Mouse (Mus musculus): ENCODE data around the gene 9230112D13Rik. TPM values are rescaled to one million over a fixed set of nuclear protein-coding genes. Genes with fewer than 3 reads are reported as not detected.

9230112D13Rik gene
- polyA plus RNA-seq, 1 experiment from 2014 or later: not detected

GRCm38 (mm10) chr14:34565711-34566110 is 43.1 kb upstream of the 9230112D13Rik start:
- no peak overlapping the region for H3K4me2 ChIP-seq (ENCODE audit: low read depth, severe bottlenecking)
- no peak overlapping the region for H3K4me3 ChIP-seq (ENCODE audit: low read depth, low read length)
- 70% methylated on average over 17 of the region's 17 CpGs for WGBS
- H3K27me3 ChIP-seq (ENCODE audit: control insufficient read depth, insufficient read depth, low read length): no peaks in the 10 kb centered on the region
- DNase-seq (ENCODE audit: low spot score) (no peak), ATAC-seq (ENCODE audit: insufficient number of reproducible peaks, low FRiP score, low TSS enrichment, low read depth) (no peak)
- H3K27ac ChIP-seq (replicated peaks; ENCODE audit: low read depth, low read length): no peak overlapping the region
- no peak overlapping the region for H3K9ac ChIP-seq (ENCODE audit: low read length)
- H3K36me3 ChIP-seq (ENCODE audit: control insufficient read depth, insufficient read depth, low read length): no peaks in the 10 kb centered on the region
- H3K9me3 ChIP-seq (ENCODE audit: control insufficient read depth, low read length): no peaks in the 10 kb centered on the region
- H3K4me1 ChIP-seq (ENCODE audit: control insufficient read depth, insufficient read depth, low read length): peaks cover 16% of the 10 kb centered on the region

GRCm38 (mm10) chr14:34564646-34565045 is 42.0 kb upstream of the 9230112D13Rik start:
- Histone ChIP-seq H3K4me2 (ENCODE audit: low read depth, severe bottlenecking) (no peak overlapping the region), H3K9me3 (ENCODE audit: control insufficient read depth, low read length) (no peaks in the 10 kb centered on the region), H3K27ac (replicated peaks; ENCODE audit: low read depth, low read length) (no peak overlapping the region), H3K4me3 (ENCODE audit: low read depth, low read length) (no peak overlapping the region), H3K36me3 (ENCODE audit: control insufficient read depth, insufficient read depth, low read length) (no peaks in the 10 kb centered on the region), H3K27me3 (ENCODE audit: control insufficient read depth, insufficient read depth, low read length) (no peaks in the 10 kb centered on the region), H3K9ac (ENCODE audit: low read length) (no peak overlapping the region), H3K4me1 (ENCODE audit: control insufficient read depth, insufficient read depth, low read length) (peaks cover 16% of the 10 kb centered on the region)
- 78% methylated on average over 5 of the region's 5 CpGs for WGBS
- DNase-seq (ENCODE audit: low spot score): no peak
- ATAC-seq (ENCODE audit: insufficient number of reproducible peaks, low FRiP score, low TSS enrichment, low read depth): no peak

GRCm38 (mm10) chr14:34562393-34562792 is 39.8 kb upstream of the 9230112D13Rik start:
- DNase-seq (ENCODE audit: low spot score) (peak; percentile 43), ATAC-seq (ENCODE audit: insufficient number of reproducible peaks, low FRiP score, low TSS enrichment, low read depth) (peak; percentile 41)
- Histone ChIP-seq H3K27me3 (ENCODE audit: control insufficient read depth, insufficient read depth, low read length) (no peaks in the 10 kb centered on the region), H3K4me1 (ENCODE audit: control insufficient read depth, insufficient read depth, low read length) (peaks cover 4% of the 10 kb centered on the region; the same call in 1 of the 2 replicates), H3K4me3 (ENCODE audit: low read depth, low read length) (no peak overlapping the region), H3K4me2 (ENCODE audit: low read depth, severe bottlenecking) (no peak overlapping the region), H3K9me3 (ENCODE audit: control insufficient read depth, low read length) (no peaks in the 10 kb centered on the region), H3K36me3 (ENCODE audit: control insufficient read depth, insufficient read depth, low read length) (no peaks in the 10 kb centered on the region), H3K9ac (ENCODE audit: low read length) (0 out of 2 replicates have a peak overlapping the region, but pooled peaks have one; percentile 30), H3K27ac (replicated peaks; ENCODE audit: low read depth, low read length) (peak overlapping the region; percentile 47)
- 9% methylated on average over 2 of the region's 2 CpGs for WGBS

- H3K4me3 ChIP-seq (ENCODE audit: low read depth, low read length): no peak overlapping the region
- ATAC-seq (ENCODE audit: insufficient number of reproducible peaks, low FRiP score, low TSS enrichment, low read depth) (no peak), DNase-seq (ENCODE audit: low spot score) (no peak)
- H3K27ac ChIP-seq (replicated peaks; ENCODE audit: low read depth, low read length): peak overlapping the region; percentile 47
- H3K36me3 ChIP-seq (ENCODE audit: control insufficient read depth, insufficient read depth, low read length): no peaks in the 10 kb centered on the region
- H3K4me1 ChIP-seq (ENCODE audit: control insufficient read depth, insufficient read depth, low read length): peaks cover 4% of the 10 kb centered on the region; the same call in 1 of the 2 replicates
- no peak overlapping the region for H3K4me2 ChIP-seq (ENCODE audit: low read depth, severe bottlenecking)
- 89% methylated on average over 8 of the region's 8 CpGs for WGBS
- no peak overlapping the region for H3K9ac ChIP-seq (ENCODE audit: low read length)
- no peaks in the 10 kb centered on the region for H3K9me3 ChIP-seq (ENCODE audit: control insufficient read depth, low read length)
- no peaks in the 10 kb centered on the region for H3K27me3 ChIP-seq (ENCODE audit: control insufficient read depth, insufficient read depth, low read length)
These were observed 39.0 kb upstream of the 9230112D13Rik start for GRCm38 (mm10) chr14:34561647-34562046.

GRCm38 (mm10) chr14:34558947-34559346 is 36.3 kb upstream of the 9230112D13Rik start:
- Histone ChIP-seq H3K9ac (ENCODE audit: low read length) (no peak overlapping the region), H3K36me3 (ENCODE audit: control insufficient read depth, insufficient read depth, low read length) (no peaks in the 10 kb centered on the region), H3K27ac (replicated peaks; ENCODE audit: low read depth, low read length) (no peak overlapping the region), H3K27me3 (ENCODE audit: control insufficient read depth, insufficient read depth, low read length) (no peaks in the 10 kb centered on the region), H3K4me2 (ENCODE audit: low read depth, severe bottlenecking) (no peak overlapping the region), H3K9me3 (ENCODE audit: control insufficient read depth, low read length) (no peaks in the 10 kb centered on the region), H3K4me1 (ENCODE audit: control insufficient read depth, insufficient read depth, low read length) (peaks cover 4% of the 10 kb centered on the region; the same call in 1 of the 2 replicates), H3K4me3 (ENCODE audit: low read depth, low read length) (no peak overlapping the region)
- WGBS: 55% methylated on average over 9 of the region's 9 CpGs
- peak; percentile 40 for DNase-seq (ENCODE audit: low spot score)
- ATAC-seq (ENCODE audit: insufficient number of reproducible peaks, low FRiP score, low TSS enrichment, low read depth): 0 out of 2 replicates have a peak, but pooled peaks have one; percentile 21

GRCm38 (mm10) chr14:34555211-34555610 is 32.6 kb upstream of the 9230112D13Rik start:
- no peak overlapping the region for H3K9ac ChIP-seq (ENCODE audit: low read length)
- ATAC-seq (ENCODE audit: insufficient number of reproducible peaks, low FRiP score, low TSS enrichment, low read depth) (no peak), DNase-seq (ENCODE audit: low spot score) (no peak)
- H3K27ac ChIP-seq (replicated peaks; ENCODE audit: low read depth, low read length): no peak overlapping the region
- H3K36me3 ChIP-seq (ENCODE audit: control insufficient read depth, insufficient read depth, low read length): no peaks in the 10 kb centered on the region
- WGBS: 71% methylated on average over 13 of the region's 13 CpGs
- no peaks in the 10 kb centered on the region for H3K27me3 ChIP-seq (ENCODE audit: control insufficient read depth, insufficient read depth, low read length)
- H3K4me2 ChIP-seq (ENCODE audit: low read depth, severe bottlenecking): no peak overlapping the region
- H3K4me1 ChIP-seq (ENCODE audit: control insufficient read depth, insufficient read depth, low read length): no peaks in the 10 kb centered on the region
- H3K9me3 ChIP-seq (ENCODE audit: control insufficient read depth, low read length): no peaks in the 10 kb centered on the region
- H3K4me3 ChIP-seq (ENCODE audit: low read depth, low read length): no peak overlapping the region

GRCm38 (mm10) chr14:34554047-34554446 is 31.4 kb upstream of the 9230112D13Rik start:
- H3K4me1 ChIP-seq (ENCODE audit: control insufficient read depth, insufficient read depth, low read length): no peaks in the 10 kb centered on the region
- no peak overlapping the region for H3K27ac ChIP-seq (replicated peaks; ENCODE audit: low read depth, low read length)
- H3K36me3 ChIP-seq (ENCODE audit: control insufficient read depth, insufficient read depth, low read length): no peaks in the 10 kb centered on the region
- DNase-seq (ENCODE audit: low spot score) (no peak), ATAC-seq (ENCODE audit: insufficient number of reproducible peaks, low FRiP score, low TSS enrichment, low read depth) (no peak)
- H3K9me3 ChIP-seq (ENCODE audit: control insufficient read depth, low read length): no peaks in the 10 kb centered on the region
- H3K4me2 ChIP-seq (ENCODE audit: low read depth, severe bottlenecking): no peak overlapping the region
- H3K4me3 ChIP-seq (ENCODE audit: low read depth, low read length): no peak overlapping the region
- H3K9ac ChIP-seq (ENCODE audit: low read length): no peak overlapping the region
- 78% methylated on average over 3 of the region's 3 CpGs for WGBS
- no peaks in the 10 kb centered on the region for H3K27me3 ChIP-seq (ENCODE audit: control insufficient read depth, insufficient read depth, low read length)

GRCm38 (mm10) chr14:34553470-34553869 is 30.9 kb upstream of the 9230112D13Rik start:
- Histone ChIP-seq H3K4me1 (ENCODE audit: control insufficient read depth, insufficient read depth, low read length) (no peaks in the 10 kb centered on the region), H3K4me3 (ENCODE audit: low read depth, low read length) (no peak overlapping the region), H3K4me2 (ENCODE audit: low read depth, severe bottlenecking) (no peak overlapping the region), H3K27me3 (ENCODE audit: control insufficient read depth, insufficient read depth, low read length) (no peaks in the 10 kb centered on the region), H3K9ac (ENCODE audit: low read length) (no peak overlapping the region), H3K36me3 (ENCODE audit: control insufficient read depth, insufficient read depth, low read length) (no peaks in the 10 kb centered on the region), H3K9me3 (ENCODE audit: control insufficient read depth, low read length) (no peaks in the 10 kb centered on the region), H3K27ac (replicated peaks; ENCODE audit: low read depth, low read length) (no peak overlapping the region)
- 94% methylated on average over 6 of the region's 6 CpGs for WGBS
- ATAC-seq (ENCODE audit: insufficient number of reproducible peaks, low FRiP score, low TSS enrichment, low read depth) (no peak), DNase-seq (ENCODE audit: low spot score) (no peak)

GRCm38 (mm10) chr14:34552226-34552625 is 29.6 kb upstream of the 9230112D13Rik start:
- no peak overlapping the region for H3K9ac ChIP-seq (ENCODE audit: low read length)
- H3K27ac ChIP-seq (replicated peaks; ENCODE audit: low read depth, low read length): no peak overlapping the region
- H3K4me1 ChIP-seq (ENCODE audit: control insufficient read depth, insufficient read depth, low read length): peaks cover 3% of the 10 kb centered on the region; the same call in 1 of the 2 replicates
- no peaks in the 10 kb centered on the region for H3K9me3 ChIP-seq (ENCODE audit: control insufficient read depth, low read length)
- 87% methylated on average over 5 of the region's 5 CpGs for WGBS
- no peak overlapping the region for H3K4me2 ChIP-seq (ENCODE audit: low read depth, severe bottlenecking)
- H3K4me3 ChIP-seq (ENCODE audit: low read depth, low read length): no peak overlapping the region
- no peaks in the 10 kb centered on the region for H3K36me3 ChIP-seq (ENCODE audit: control insufficient read depth, insufficient read depth, low read length)
- H3K27me3 ChIP-seq (ENCODE audit: control insufficient read depth, insufficient read depth, low read length): no peaks in the 10 kb centered on the region
- ATAC-seq (ENCODE audit: insufficient number of reproducible peaks, low FRiP score, low TSS enrichment, low read depth) (no peak), DNase-seq (ENCODE audit: low spot score) (no peak)
